Mouse (Mus musculus) stomach, postnatal 0 days (tissue): Measurements from ENCODE around the gene Abhd10.

ENCODE experiments used
- CTCF ChIP-seq: IDR thresholded peaks from 2 replicates; pipeline ENCODE4 v1.5.1; 2016; ENCODE audit warnings: antibody characterized with exemption, low read depth, mild to moderate bottlenecking, moderate library complexity
- EP300 ChIP-seq: optimal IDR thresholded peaks from 2 replicates; pipeline ENCODE3; 2016; ENCODE audit warnings: antibody characterized with exemption

GRCm38 (mm10) chr16:45723172-45723901, 19.4 kb downstream of the Abhd10 start:
- TF ChIP-seq CTCF (no peak), EP300 (no peak)
